Mouse (Mus musculus): ENCODE data around the gene Gm5039. TPM values are rescaled to one million over a fixed set of nuclear protein-coding genes. Genes with fewer than 3 reads are reported as not detected.
"Not testable (repeated sequence)": the region's sequence is repeated elsewhere in the genome, so short reads cannot be mapped to it uniquely, and the experiment has no call there.

Gm5039 gene
- polyA plus RNA-seq, 2 experiments = not detected

GRCm38 (mm10) chr12:88367673-88368072 is 43.8 kb upstream of the Gm5039 start:
- Histone ChIP-seq H3K36me3 (replicated peaks; ENCODE audit: control insufficient read depth, insufficient read depth, low read depth) (no peaks in the 10 kb centered on the region), H3K4me2 (ENCODE audit: low read depth) (no peak overlapping the region), H3K27ac (no peak overlapping the region), H3K4me1 (replicated peaks; ENCODE audit: control insufficient read depth in 2 of 2, insufficient read depth in 2 of 2, low read length in 1 of 2) (peaks cover 0 to 12% of the 10 kb centered on the region in 2 experiments; a peak in 2 of 4 replicates), H3K27me3 (ENCODE audit: control insufficient read depth, insufficient read depth, low read length) (no peaks in the 10 kb centered on the region), H3K4me3 (ENCODE audit: insufficient read depth in 1 of 2, low read depth in 2 of 2, low read length in 2 of 2) (no peak overlapping the region), H3K9me3 (ENCODE audit: control insufficient read depth, low read length) (no peaks in the 10 kb centered on the region), H3K9ac (replicated peaks) (no peak overlapping the region)
- TF ChIP-seq EP300 (IDR thresholded peaks at IDR 0.05; ENCODE audit: low read depth) (no peak), CTCF (IDR thresholded peaks at IDR 0.05; ENCODE audit: low read depth) (no peak)
- DNase-seq (ENCODE audit: low read depth in 3 of 3, low spot score in 3 of 3) (no peak), ATAC-seq (ENCODE audit: insufficient read depth) (no peak)
- WGBS (ENCODE audit: insufficient replicate concordance) = 37% methylated on average over 4 of the region's 4 CpGs

- DNase-seq (ENCODE audit: low read depth in 3 of 3, low spot score in 3 of 3) (no peak), ATAC-seq (ENCODE audit: insufficient read depth) (no peak)
- Histone ChIP-seq H3K27me3 (ENCODE audit: control insufficient read depth, insufficient read depth, low read length) (no peaks in the 10 kb centered on the region), H3K9me3 (ENCODE audit: control insufficient read depth, low read length) (no peaks in the 10 kb centered on the region), H3K4me1 (replicated peaks; ENCODE audit: control insufficient read depth in 2 of 2, insufficient read depth in 2 of 2, low read length in 1 of 2) (no peaks in the 10 kb centered on the region), H3K9ac (replicated peaks) (peak overlapping the region; percentile 53), H3K4me2 (ENCODE audit: low read depth) (peak overlapping the region; percentile 66), H3K27ac (no peak overlapping the region), H3K4me3 (ENCODE audit: insufficient read depth in 1 of 2, low read depth in 2 of 2, low read length in 2 of 2) (peak overlapping the region; percentile 62 to 74), H3K36me3 (replicated peaks; ENCODE audit: control insufficient read depth, insufficient read depth, low read depth) (no peaks in the 10 kb centered on the region)
- TF ChIP-seq CTCF (IDR thresholded peaks at IDR 0.05; ENCODE audit: low read depth) = no peak
- no peak for TF ChIP-seq EP300 (IDR thresholded peaks at IDR 0.05; ENCODE audit: low read depth)
- WGBS (ENCODE audit: insufficient replicate concordance) = 29% methylated on average over 9 of the region's 9 CpGs
Measured at GRCm38 (mm10) chr12:88361120-88361445, 37.3 kb upstream of the Gm5039 start.

- H3K4me1 ChIP-seq (replicated peaks; ENCODE audit: control insufficient read depth in 2 of 2, insufficient read depth in 2 of 2, low read length in 1 of 2) = no peaks in the 10 kb centered on the region
- H3K4me3 ChIP-seq (ENCODE audit: insufficient read depth in 1 of 2, low read depth in 2 of 2, low read length in 2 of 2) = peak within 1 kb of the TSS; percentile 62 to 74
- no peaks in the 10 kb centered on the region for H3K27me3 ChIP-seq (ENCODE audit: control insufficient read depth, insufficient read depth, low read length)
- H3K9me3 ChIP-seq (ENCODE audit: control insufficient read depth, low read length) = no peaks in the 10 kb centered on the region
- peak within 1 kb of the TSS; percentile 66 for H3K4me2 ChIP-seq (ENCODE audit: low read depth)
- WGBS (ENCODE audit: insufficient replicate concordance) = under 1% methylated on average over 38 of the region's 38 CpGs
- H3K9ac ChIP-seq (replicated peaks) = peak within 1 kb of the TSS; percentile 53
- no peak within 1 kb of the TSS for H3K27ac ChIP-seq
- peak; percentile 58 to 65 (median 59) for DNase-seq (ENCODE audit: low read depth in 3 of 3, low spot score in 3 of 3)
- TF ChIP-seq EP300 (IDR thresholded peaks at IDR 0.05; ENCODE audit: low read depth) = no peak
- TF ChIP-seq CTCF (IDR thresholded peaks at IDR 0.05; ENCODE audit: low read depth) = no peak
- peak; percentile 96 for ATAC-seq (ENCODE audit: insufficient read depth)
- H3K36me3 ChIP-seq (replicated peaks; ENCODE audit: control insufficient read depth, insufficient read depth, low read depth) = no peaks in the 10 kb centered on the region
Measured at GRCm38 (mm10) chr12:88360441-88361119, 36.8 kb upstream of the Gm5039 start, which contains the start of gene Adck1. TSS of gene Adck1 (plus strand) at chr12:88360554.

GRCm38 (mm10) chr12:88354182-88354702 is 30.4 kb upstream of the Gm5039 start:
- Histone ChIP-seq H3K36me3 (replicated peaks; ENCODE audit: control insufficient read depth, insufficient read depth, low read depth) (no peaks in the 10 kb centered on the region), H3K27ac (no peak overlapping the region), H3K4me2 (ENCODE audit: low read depth) (peak overlapping the region; percentile 37; the same call in 1 of the 2 replicates), H3K9me3 (ENCODE audit: control insufficient read depth, low read length) (no peaks in the 10 kb centered on the region), H3K9ac (replicated peaks) (no peak overlapping the region), H3K4me1 (replicated peaks; ENCODE audit: control insufficient read depth in 2 of 2, insufficient read depth in 2 of 2, low read length in 1 of 2) (no peaks in the 10 kb centered on the region), H3K27me3 (ENCODE audit: control insufficient read depth, insufficient read depth, low read length) (no peaks in the 10 kb centered on the region; the same call in 1 of the 2 replicates), H3K4me3 (ENCODE audit: insufficient read depth in 1 of 2, low read depth in 2 of 2, low read length in 2 of 2) (peak overlapping the region in 1 of 2 experiments; percentile 14; a peak in 1 of 4 replicates)
- no peak for ATAC-seq (ENCODE audit: insufficient read depth)
- WGBS (ENCODE audit: insufficient replicate concordance) = 28% methylated on average over 40 of the region's 41 CpGs
- TF ChIP-seq CTCF (IDR thresholded peaks at IDR 0.05; ENCODE audit: low read depth) (no peak), EP300 (IDR thresholded peaks at IDR 0.05; ENCODE audit: low read depth) (no peak)
- no peak for DNase-seq (ENCODE audit: low read depth in 3 of 3, low spot score in 3 of 3)

GRCm38 (mm10) chr12:88341286-88341685 is 17.5 kb upstream of the Gm5039 start:
- not testable (repeated sequence) for ATAC-seq (ENCODE audit: insufficient read depth); H3K36me3 ChIP-seq (replicated peaks; ENCODE audit: control insufficient read depth, insufficient read depth, low read depth); H3K27me3 ChIP-seq (ENCODE audit: control insufficient read depth, insufficient read depth, low read length); H3K9me3 ChIP-seq (ENCODE audit: control insufficient read depth, low read length); H3K27ac ChIP-seq; H3K4me2 ChIP-seq (ENCODE audit: low read depth); H3K4me3 ChIP-seq (ENCODE audit: insufficient read depth in 1 of 2, low read depth in 2 of 2, low read length in 2 of 2); DNase-seq (ENCODE audit: low read depth in 3 of 3, low spot score in 3 of 3); H3K9ac ChIP-seq (replicated peaks); H3K4me1 ChIP-seq (replicated peaks; ENCODE audit: control insufficient read depth in 2 of 2, insufficient read depth in 2 of 2, low read length in 1 of 2)
- WGBS (ENCODE audit: insufficient replicate concordance) = 40% methylated on average over 2 of the region's 2 CpGs

GRCm38 (mm10) chr12:88336662-88337413 is 13.0 kb upstream of the Gm5039 start:
- not testable (repeated sequence) for H3K4me2 ChIP-seq (ENCODE audit: low read depth); H3K27me3 ChIP-seq (ENCODE audit: control insufficient read depth, insufficient read depth, low read length); H3K4me3 ChIP-seq (ENCODE audit: insufficient read depth in 1 of 2, low read depth in 2 of 2, low read length in 2 of 2); H3K9ac ChIP-seq (replicated peaks); H3K9me3 ChIP-seq (ENCODE audit: control insufficient read depth, low read length); DNase-seq (ENCODE audit: low read depth in 3 of 3, low spot score in 3 of 3); H3K27ac ChIP-seq; H3K4me1 ChIP-seq (replicated peaks; ENCODE audit: control insufficient read depth in 2 of 2, insufficient read depth in 2 of 2, low read length in 1 of 2); H3K36me3 ChIP-seq (replicated peaks; ENCODE audit: control insufficient read depth, insufficient read depth, low read depth)
- peak; percentile 77 for ATAC-seq (ENCODE audit: insufficient read depth)
- WGBS (ENCODE audit: insufficient replicate concordance) = 26% methylated on average over 4 of the region's 4 CpGs

Data from liver, embryonic 14.5 days (tissue).